Mouse (Mus musculus): ENCODE measurements around the gene Mknk2. TPM values are rescaled to one million over a fixed set of nuclear protein-coding genes. Genes with fewer than 3 reads are reported as not detected.

Mknk2 gene
- total RNA-seq, 2 experiments from 2014 or later = 46.1 to 47.1 TPM

GRCm38 (mm10) chr10:80620796-80621689 is 56.9 kb downstream of the Mknk2 start:
- intact Hi-C loops (cut with DNase I) = no loop called here

GRCm38 (mm10) chr10:80620365-80620764 is 57.5 kb downstream of the Mknk2 start:
- intact Hi-C loops (cut with DNase I) = no loop called here

More at GRCm38 (mm10) chr10:80620796-80621689, 56.9 kb downstream of the Mknk2 start:
- no peak for DNase-seq (ENCODE audit: extremely low spot score in 1 of 2, low spot score in 2 of 2)

GRCm38 (mm10) chr10:80619465-80620244 is 58.3 kb downstream of the Mknk2 start:
- intact Hi-C loops (cut with DNase I) = no loop called here
- DNase-seq (ENCODE audit: extremely low spot score in 1 of 2, low spot score in 2 of 2) = no peak

More at GRCm38 (mm10) chr10:80620365-80620764, 57.5 kb downstream of the Mknk2 start:
- no peak for DNase-seq (ENCODE audit: extremely low spot score in 1 of 2, low spot score in 2 of 2)

GRCm38 (mm10) chr10:80618181-80618580 is 59.7 kb downstream of the Mknk2 start:
- peak in 1 of 2 experiments; percentile 71 for DNase-seq (ENCODE audit: extremely low spot score in 1 of 2, low spot score in 2 of 2)
- intact Hi-C loops (cut with DNase I) = no loop called here

Other genes with a start within 250 kb of the Mknk2 start
- 10 to 100 TPM; 29.6 to 31.1 TPM for gene Tcf3, start 244.5 kb downstream of the Mknk2 start, total RNA-seq (2021)
- not detected for gene Onecut3, start 183.3 kb downstream of the Mknk2 start, total RNA-seq (2021)
- gene Atp8b3, start 139.0 kb downstream of the Mknk2 start, total RNA-seq (2021) = under 1 TPM; 0.14 to 0.49 TPM
- 10 to 100 TPM; 49.5 to 49.6 TPM for gene Rexo1, start 116.6 kb downstream of the Mknk2 start, total RNA-seq (2021)
- 10 to 100 TPM; 40.1 to 46.3 TPM for gene Klf16, start 100.8 kb downstream of the Mknk2 start, total RNA-seq (2021)
- gene Abhd17a, start 87.8 kb downstream of the Mknk2 start, total RNA-seq (2021) = 100 to 1,000 TPM; 191 to 194 TPM
- gene Scamp4, start 75.2 kb downstream of the Mknk2 start, total RNA-seq (2021) = 10 to 100 TPM; 37.5 to 37.9 TPM
- 1 to 10 TPM; 4.3 TPM for gene Adat3, start 75.2 kb downstream of the Mknk2 start, total RNA-seq (2021)
- 1 to 10 TPM; 2.0 to 3.0 TPM for gene Gm49322, start 72.1 kb downstream of the Mknk2 start, total RNA-seq (2021)
- 100 to 1,000 TPM; 156 to 167 TPM for gene Csnk1g2, start 55.3 kb downstream of the Mknk2 start, total RNA-seq (2021)
- gene Btbd2, start 21.0 kb downstream of the Mknk2 start, total RNA-seq (2021) = 10 to 100 TPM; 89.6 to 91.0 TPM
- 10 to 100 TPM; 21.8 to 24.7 TPM for gene Mob3a, start 23.9 kb upstream of the Mknk2 start, total RNA-seq (2021)
- 10 to 100 TPM; 56.3 to 63.5 TPM for gene Izumo4, start 24.1 kb upstream of the Mknk2 start, total RNA-seq (2021)
- 100 to 1,000 TPM; 146 to 151 TPM for gene Ap3d1, start 64.2 kb upstream of the Mknk2 start, total RNA-seq (2021)
- gene Dot1l, start 77.1 kb upstream of the Mknk2 start, total RNA-seq (2021) = 10 to 100 TPM; 59.1 to 60.1 TPM
- gene Sf3a2, start 120.1 kb upstream of the Mknk2 start, total RNA-seq (2021) = 10 to 100 TPM; 39.7 to 43.1 TPM
- 10 to 100 TPM; 57.0 to 62.1 TPM for gene Plekhj1, start 120.5 kb upstream of the Mknk2 start, total RNA-seq (2021)
- gene Amh, start 127.1 kb upstream of the Mknk2 start, total RNA-seq (2021) = 1 to 10 TPM; 1.7 to 2.0 TPM
- gene Jsrp1, start 135.4 kb upstream of the Mknk2 start, total RNA-seq (2021) = 1 to 10 TPM; 1.6 to 2.0 TPM
- 100 to 1,000 TPM; 414 to 433 TPM for gene Oaz1, start 148.5 kb upstream of the Mknk2 start, total RNA-seq (2021)
- 10 to 100 TPM; 25.4 to 30.9 TPM for gene Lingo3, start 165.9 kb upstream of the Mknk2 start, total RNA-seq (2021)
- gene Lsm7, start 177.1 kb upstream of the Mknk2 start, total RNA-seq (2021) = 10 to 100 TPM; 51.1 to 57.3 TPM
- 10 to 100 TPM; 81.5 to 90.2 TPM for gene Sppl2b, start 177.2 kb upstream of the Mknk2 start, total RNA-seq (2021)
- under 1 TPM in 1 of 2 experiments, not detected in 1; 0.13 TPM for gene Tmprss9, start 193.7 kb upstream of the Mknk2 start, total RNA-seq (2021)
- 100 to 1,000 TPM; 158 to 161 TPM for gene Timm13, start 222.9 kb upstream of the Mknk2 start, total RNA-seq (2021)
- 10 to 100 TPM; 20.4 to 21.3 TPM for gene Lmnb2, start 240.1 kb upstream of the Mknk2 start, total RNA-seq (2021)